ENCODE assay signal across 16 mouse cellular contexts in the genomic region with DNA sequence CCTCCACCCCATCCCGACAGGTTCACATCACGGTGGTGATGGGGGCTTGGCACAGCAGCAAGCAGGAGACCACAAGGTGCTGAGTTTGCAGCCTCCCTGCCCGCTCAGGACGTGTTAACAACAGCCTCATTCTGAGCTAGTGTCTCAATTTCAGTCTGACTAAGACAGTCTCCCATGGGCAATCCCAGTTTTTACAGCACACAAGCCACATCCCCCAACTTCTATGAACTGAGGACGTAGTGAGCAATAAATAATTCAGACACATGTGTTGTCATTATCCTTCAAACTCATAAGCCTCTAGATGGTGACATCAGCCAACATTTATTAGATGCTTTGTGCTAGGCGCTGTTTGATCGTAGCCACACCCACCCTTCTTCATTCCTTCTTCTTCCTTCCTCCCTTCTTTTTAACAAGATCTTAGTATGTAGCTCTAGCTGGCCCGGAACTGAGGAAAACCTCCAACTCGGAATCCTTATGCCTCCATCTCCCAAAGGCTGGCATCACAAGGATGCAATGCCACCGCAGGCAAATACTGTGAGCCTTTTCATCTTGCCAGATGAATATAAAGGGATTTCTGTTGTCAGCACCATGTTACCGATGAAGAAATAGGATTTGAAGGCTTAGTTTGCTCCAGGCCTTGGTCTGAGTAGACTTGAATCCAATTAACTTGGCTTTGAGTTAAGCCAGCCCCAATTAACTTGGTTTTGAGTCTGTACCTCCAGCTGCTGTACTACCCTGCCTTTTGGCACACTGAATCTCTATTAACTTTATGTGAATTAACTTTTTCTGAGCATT.
DNase-seq lines count a peak whose midpoint lies in the region; ATAC-seq and TF ChIP-seq lines count a peak whose summit lies in the region.
"Had no signal": no experiment of that assay in that cellular context is flagged by ENCODE, and none has a peak within 500 bp of the region (broad histone marks: within the 10 kb centered on the region; RNA-seq: fewer than 3 reads in every experiment).

No protein-coding gene starts in this region.

- no peak for TF ChIP-seq POLR2A in kidney, adult 2 months (IDR thresholded peaks at IDR 0.05; ENCODE audit: low read depth, low read length)
- no peak for TF ChIP-seq POLR2A in lung, adult 2 months (IDR thresholded peaks at IDR 0.05; ENCODE audit: borderline replicate concordance, extremely low read depth, low read depth, low read length)

- H3K4me1 ChIP-seq in heart, embryonic 11.5 days (ENCODE audit: control insufficient read depth, insufficient read depth, low read length), result no peaks in the 10 kb centered on the region
- H3K4me1 ChIP-seq in midbrain, postnatal 0 days (ENCODE audit: insufficient read depth, low read length), result no peaks in the 10 kb centered on the region
- H3K4me1 ChIP-seq in kidney, adult 2 months (ENCODE audit: control insufficient read depth, insufficient read depth, low read length), result no peaks in the 10 kb centered on the region
- H3K4me1 ChIP-seq in lung, adult 2 months (ENCODE audit: control insufficient read depth, insufficient read depth, low read length), result no peaks in the 10 kb centered on the region
- H3K4me1 ChIP-seq: hindbrain, embryonic 10.5 days; neural tube, embryonic 12.5 days had no signal

- POLR2A ChIA-PET in Patski (lab: Charles Lee), result interaction anchor here (0.6 kb wide), 2 partner anchors 183 to 279 kb away, joined by 3 to 5 read pairs; no protein-coding TSS in a partner anchor

- H3K9ac ChIP-seq in heart, embryonic 11.5 days (ENCODE audit: low read depth, low read length), result no peak overlapping the region
- no peak overlapping the region for H3K9ac ChIP-seq in midbrain, postnatal 0 days (replicated peaks; ENCODE audit: low read length, poor library complexity, severe bottlenecking)
- H3K9ac ChIP-seq: limb, embryonic 13.5 days; liver, embryonic 14.5 days; neural tube, embryonic 12.5 days had no signal

- in situ Hi-C loops in Patski (cut with MboI; ENCODE audit: low pct_unique_long_range_greater_than_20kb), result loop anchor here (5.0 to 25.0 kb wide), 2 partner anchors 185 to 630 kb away; a partner anchor contains a TSS

- WGBS in heart, embryonic 11.5 days (ENCODE audit: insufficient replicate concordance), result 78% methylated on average over 11 of the region's 11 CpGs
- WGBS in midbrain, postnatal 0 days, result 53% methylated on average over 11 of the region's 11 CpGs
- WGBS in kidney, adult 2 months, result 77% methylated on average over 11 of the region's 11 CpGs
- WGBS in lung, adult 2 months, result 75% methylated on average over 11 of the region's 11 CpGs

- no peak for TF ChIP-seq CTCF in Patski (IDR thresholded peaks at IDR 0.05)
- no peak for TF ChIP-seq CTCF in midbrain, postnatal 0 days (IDR thresholded peaks at IDR 0.05)
- TF ChIP-seq CTCF in kidney, adult 2 months (conservative IDR thresholded peaks at IDR 0.05; ENCODE audit: insufficient read depth, insufficient read length, low read depth, low read length), result no peak
- TF ChIP-seq CTCF in lung, adult 2 months (IDR thresholded peaks at IDR 0.05; ENCODE audit: insufficient read depth, low read length), result no peak

- no peak for ATAC-seq in heart, embryonic 11.5 days (replicated peaks; ENCODE audit: insufficient number of reproducible peaks, low FRiP score, low TSS enrichment)
- peak; percentile 29 for ATAC-seq in Patski
- peak; percentile 59; the same call in 1 of the 2 replicates for ATAC-seq in midbrain, postnatal 0 days (ENCODE audit: low FRiP score)
- ATAC-seq: lung, postnatal 0 days had no signal

- CTCF ChIA-PET in Patski (lab: Charles Lee), result no interaction called here

- H3K36me3 ChIP-seq in heart, embryonic 11.5 days (ENCODE audit: control insufficient read depth, insufficient read depth, low read length), result no peaks in the 10 kb centered on the region
- H3K36me3 ChIP-seq in midbrain, postnatal 0 days (ENCODE audit: insufficient read depth, low read length), result no peaks in the 10 kb centered on the region
- H3K36me3 ChIP-seq in kidney, adult 2 months (ENCODE audit: control insufficient read depth, insufficient read depth, low read length), result no peaks in the 10 kb centered on the region
- H3K36me3 ChIP-seq: hindbrain, embryonic 10.5 days; limb, embryonic 13.5 days; neural tube, embryonic 12.5 days had no signal

- peak; percentile 61 for DNase-seq in heart, adult 11 months
- DNase-seq in MN1 (ENCODE audit: low spot score) (peak; percentile 39), Patski (ENCODE audit: low read depth, low spot score) (peak; percentile 43)
- no peak for DNase-seq in midbrain, postnatal 0 days (ENCODE audit: low spot score)
- DNase-seq in kidney, adult 2 months, result no peak
- no peak for DNase-seq in lung, adult 2 months
- DNase-seq: adrenal gland, postnatal 10 days; B cell, adult 2 months; cerebellum, adult 9-11 months; gastrocnemius, postnatal 25 days had no signal

- H3K9me3 ChIP-seq in heart, embryonic 11.5 days (replicated peaks; ENCODE audit: control insufficient read depth, low read length), result no peaks in the 10 kb centered on the region
- H3K9me3 ChIP-seq in midbrain, postnatal 0 days (ENCODE audit: low read length), result no peaks in the 10 kb centered on the region
- H3K9me3 ChIP-seq: hindbrain, embryonic 10.5 days; limb, embryonic 13.5 days; neural tube, embryonic 12.5 days had no signal

- no peak overlapping the region for H3K4me3 ChIP-seq in heart, embryonic 11.5 days (ENCODE audit: low read depth, low read length)
- no peak overlapping the region for H3K4me3 ChIP-seq in midbrain, postnatal 0 days (ENCODE audit: low read depth, low read length)
- no peak overlapping the region for H3K4me3 ChIP-seq in kidney, adult 2 months (ENCODE audit: insufficient read depth, low read depth, low read length)
- no peak overlapping the region for H3K4me3 ChIP-seq in lung, adult 2 months (replicated peaks; ENCODE audit: extremely low read depth, low read depth, low read length)
- H3K4me3 ChIP-seq: hindbrain, embryonic 10.5 days; limb, embryonic 13.5 days; neural tube, embryonic 12.5 days had no signal

- no peaks in the 10 kb centered on the region for H3K27me3 ChIP-seq in heart, embryonic 11.5 days (ENCODE audit: control insufficient read depth, insufficient read depth, low read length)
- no peaks in the 10 kb centered on the region for H3K27me3 ChIP-seq in Patski
- no peaks in the 10 kb centered on the region for H3K27me3 ChIP-seq in midbrain, postnatal 0 days (ENCODE audit: insufficient read depth, low read length)
- no peaks in the 10 kb centered on the region for H3K27me3 ChIP-seq in kidney, adult 2 months (replicated peaks; ENCODE audit: control insufficient read depth, insufficient read depth, low read length)
- H3K27me3 ChIP-seq: limb, embryonic 13.5 days; neural tube, embryonic 12.5 days had no signal

- H3K4me2 ChIP-seq in heart, embryonic 11.5 days, result no peak overlapping the region
- H3K4me2 ChIP-seq in midbrain, postnatal 0 days (ENCODE audit: low read depth, low read length, poor library complexity, severe bottlenecking), result no peak overlapping the region
- H3K4me2 ChIP-seq: limb, embryonic 13.5 days; neural tube, embryonic 12.5 days had no signal

- no peak overlapping the region for H3K27ac ChIP-seq in heart, embryonic 11.5 days (ENCODE audit: low read depth, low read length)
- H3K27ac ChIP-seq in midbrain, postnatal 0 days (ENCODE audit: low read depth, low read length), result no peak overlapping the region
- H3K27ac ChIP-seq in kidney, adult 2 months (ENCODE audit: insufficient read depth, low read depth, low read length), result no peak overlapping the region
- H3K27ac ChIP-seq: hindbrain, embryonic 10.5 days; limb, embryonic 13.5 days; liver, embryonic 14.5 days; neural tube, embryonic 12.5 days had no signal

Comparison
In these comparisons a context has a peak if more than half of its experiments do, and no peak if none do; other contexts are left out.
1. DNase-seq: peak in heart, adult 11 months (single experiment), MN1 (single experiment) and Patski (single experiment); none in midbrain, postnatal 0 days (single experiment), kidney, adult 2 months (single experiment) and lung, adult 2 months (single experiment).